Mouse (Mus musculus): ENCODE results near the gene 4930402H24Rik. TPM values are rescaled to one million over a fixed set of nuclear protein-coding genes. Genes with fewer than 3 reads are reported as not detected.

Gene 4930402H24Rik
- polyA plus RNA-seq (2016; fragmentation: Nextera tagmentation; extraction: Ambion mirVana): 44.6 and 55.4 TPM in 2 replicates

GRCm38 (mm10) chr2:130905751-130906583 lies at the start of gene 4930402H24Rik, which contains the start of gene Atrn:
Gene 4930402H24Rik, minus strand, starts transcription at chr2:130906406.
Gene Atrn, plus strand, starts transcription at chr2:130906495.
- Histone ChIP-seq H3K4me1 (peaks cover 21% of the 10 kb centered on the region), H3K9ac (peak within 1 kb of the TSS; percentile 94), H3K36me3 (no peaks in the 10 kb centered on the region; the same call in 1 of the 2 replicates), H3K4me2 (replicated peaks) (peak within 1 kb of the TSS; percentile 87), H3K27ac (peak within 1 kb of the TSS; percentile 73), H3K4me3 (peak within 1 kb of the TSS; percentile 100), H3K27me3 (no peaks in the 10 kb centered on the region), H3K9me3 (no peaks in the 10 kb centered on the region)
- peak; percentile 97 for ATAC-seq (ENCODE audit: insufficient number of reproducible peaks, insufficient read depth, low FRiP score, low TSS enrichment)
- WGBS: 5% methylated on average over 50 of the region's 50 CpGs

GRCm38 (mm10) chr2:130950548-130950947 lies 44.3 kb upstream of the 4930402H24Rik start:
- ATAC-seq (ENCODE audit: insufficient number of reproducible peaks, insufficient read depth, low FRiP score, low TSS enrichment): no peak
- 0% methylated on average over 1 of the region's 1 CpGs for WGBS
- no peak overlapping the region for H3K27ac ChIP-seq
- no peak overlapping the region for H3K9ac ChIP-seq
- H3K27me3 ChIP-seq: no peaks in the 10 kb centered on the region
- H3K9me3 ChIP-seq: no peaks in the 10 kb centered on the region
- no peaks in the 10 kb centered on the region for H3K36me3 ChIP-seq
- H3K4me3 ChIP-seq: no peak overlapping the region
- no peak overlapping the region for H3K4me2 ChIP-seq (replicated peaks)
- no peaks in the 10 kb centered on the region for H3K4me1 ChIP-seq

DNA sequence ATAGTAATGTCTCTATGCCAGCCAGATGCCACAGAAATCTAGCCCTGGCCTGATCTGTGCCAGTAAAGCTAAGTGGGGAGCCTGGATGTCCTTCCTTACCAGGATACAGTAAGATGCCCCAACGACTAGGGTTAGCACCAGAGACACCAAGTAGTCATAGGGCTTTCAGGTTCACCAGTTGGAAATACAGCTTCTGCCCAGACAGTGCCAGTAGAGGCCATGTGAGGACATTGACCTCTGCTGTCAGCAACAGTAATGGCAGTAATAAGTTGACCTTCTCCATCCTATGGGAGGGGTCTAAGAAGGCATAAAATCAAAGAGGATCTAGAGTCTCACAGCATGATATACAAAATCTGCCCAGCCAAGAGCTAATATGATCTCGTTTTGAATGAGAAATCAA lies 43.6 kb upstream of the 4930402H24Rik start:
- Histone ChIP-seq H3K27me3 (no peaks in the 10 kb centered on the region), H3K27ac (no peak overlapping the region), H3K4me1 (no peaks in the 10 kb centered on the region), H3K4me2 (replicated peaks) (no peak overlapping the region), H3K9ac (no peak overlapping the region), H3K4me3 (no peak overlapping the region), H3K9me3 (no peaks in the 10 kb centered on the region), H3K36me3 (no peaks in the 10 kb centered on the region)
- ATAC-seq (ENCODE audit: insufficient number of reproducible peaks, insufficient read depth, low FRiP score, low TSS enrichment): no peak
- 80% methylated on average over 2 of the region's 2 CpGs for WGBS

GRCm38 (mm10) chr2:130932865-130933264 lies 26.7 kb upstream of the 4930402H24Rik start:
- ATAC-seq (ENCODE audit: insufficient number of reproducible peaks, insufficient read depth, low FRiP score, low TSS enrichment): no peak
- Histone ChIP-seq H3K27me3 (no peaks in the 10 kb centered on the region), H3K4me2 (replicated peaks) (no peak overlapping the region), H3K4me1 (0 out of 2 replicates have a peak, but pooled peaks cover 3% of the 10 kb centered on the region), H3K4me3 (no peak overlapping the region), H3K9me3 (no peaks in the 10 kb centered on the region), H3K36me3 (no peaks in the 10 kb centered on the region), H3K27ac (no peak overlapping the region), H3K9ac (no peak overlapping the region)
- 90% methylated on average over 12 of the region's 12 CpGs for WGBS

GRCm38 (mm10) chr2:130929994-130930393 lies 23.8 kb upstream of the 4930402H24Rik start:
- Histone ChIP-seq H3K9me3 (no peaks in the 10 kb centered on the region), H3K9ac (no peak overlapping the region), H3K27ac (no peak overlapping the region), H3K36me3 (no peaks in the 10 kb centered on the region), H3K27me3 (no peaks in the 10 kb centered on the region), H3K4me1 (0 out of 2 replicates have a peak, but pooled peaks cover 3% of the 10 kb centered on the region), H3K4me3 (no peak overlapping the region), H3K4me2 (replicated peaks) (no peak overlapping the region)
- no peak for ATAC-seq (ENCODE audit: insufficient number of reproducible peaks, insufficient read depth, low FRiP score, low TSS enrichment)
- 88% methylated on average over 5 of the region's 5 CpGs for WGBS

DNA sequence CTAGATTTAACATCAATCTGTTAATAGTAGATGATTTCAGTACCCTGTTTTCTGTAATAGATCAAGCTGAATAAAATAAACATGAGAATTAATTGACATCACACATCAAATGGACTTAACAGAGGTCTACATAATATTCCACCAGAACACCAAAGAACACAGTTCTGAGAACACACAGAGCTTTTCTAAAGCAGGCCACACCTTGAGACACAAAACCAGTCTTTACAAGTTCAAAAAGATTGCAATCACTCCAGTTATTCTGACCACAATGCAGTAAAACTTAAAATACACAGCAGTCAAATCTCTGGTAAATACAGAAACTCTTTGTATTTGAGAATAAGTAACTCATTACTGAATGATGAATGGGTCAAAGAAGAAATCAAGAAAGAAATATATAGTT lies 22.3 kb upstream of the 4930402H24Rik start:
- Histone ChIP-seq H3K9ac (no peak overlapping the region), H3K27me3 (no peaks in the 10 kb centered on the region), H3K4me3 (no peak overlapping the region), H3K4me1 (0 out of 2 replicates have a peak, but pooled peaks cover 3% of the 10 kb centered on the region), H3K4me2 (replicated peaks) (no peak overlapping the region), H3K27ac (no peak overlapping the region), H3K36me3 (no peaks in the 10 kb centered on the region), H3K9me3 (no peaks in the 10 kb centered on the region)
- no peak for ATAC-seq (ENCODE audit: insufficient number of reproducible peaks, insufficient read depth, low FRiP score, low TSS enrichment)

DNA sequence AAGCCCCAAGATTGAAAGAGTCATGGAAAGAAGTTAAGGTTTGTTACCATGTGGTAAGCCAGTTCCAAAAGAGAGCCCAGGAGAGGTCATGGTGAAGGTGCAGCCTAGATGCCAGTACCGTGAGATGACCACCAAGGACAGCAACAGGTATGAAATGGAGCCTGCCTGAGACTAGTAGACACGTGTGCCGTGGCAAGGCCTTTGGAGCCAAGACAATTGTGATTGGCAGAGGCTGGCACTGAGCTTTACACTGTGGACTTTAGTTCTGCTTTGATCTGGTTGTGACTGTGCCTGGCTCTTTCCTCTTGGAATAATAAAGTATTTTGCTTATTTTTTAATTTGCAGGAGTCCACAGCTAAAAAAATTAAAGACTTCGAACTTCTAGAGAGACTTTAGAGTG lies 21.8 kb upstream of the 4930402H24Rik start:
- ATAC-seq (ENCODE audit: insufficient number of reproducible peaks, insufficient read depth, low FRiP score, low TSS enrichment): no peak
- H3K4me2 ChIP-seq (replicated peaks): no peak overlapping the region
- H3K36me3 ChIP-seq: no peaks in the 10 kb centered on the region
- no peaks in the 10 kb centered on the region for H3K9me3 ChIP-seq
- H3K9ac ChIP-seq: no peak overlapping the region
- WGBS: 90% methylated on average over 4 of the region's 4 CpGs
- no peaks in the 10 kb centered on the region for H3K27me3 ChIP-seq
- H3K4me1 ChIP-seq: 0 out of 2 replicates have a peak, but pooled peaks cover 3% of the 10 kb centered on the region
- no peak overlapping the region for H3K27ac ChIP-seq
- no peak overlapping the region for H3K4me3 ChIP-seq

DNA sequence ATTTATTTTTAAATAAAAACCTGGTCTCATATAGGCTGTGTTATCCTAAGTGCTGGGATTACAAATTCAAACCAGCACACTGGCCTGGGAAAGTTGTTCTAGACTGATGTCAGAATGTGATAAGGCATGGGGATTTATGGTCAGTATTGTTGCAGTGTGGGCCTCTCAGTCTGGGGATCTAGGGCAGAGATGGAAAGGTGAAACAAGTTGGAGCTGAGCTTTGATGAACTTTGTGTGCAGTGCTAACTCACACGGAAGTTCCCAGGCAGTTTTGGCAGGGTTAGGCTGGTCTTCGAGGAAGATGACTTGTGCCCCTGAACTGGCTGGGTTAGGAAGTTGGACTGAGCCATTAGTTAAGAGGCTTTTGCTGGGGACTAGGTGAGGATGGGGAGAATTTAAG lies 18.7 kb upstream of the 4930402H24Rik start:
- H3K9me3 ChIP-seq: no peaks in the 10 kb centered on the region
- H3K27ac ChIP-seq: no peak overlapping the region
- no peak overlapping the region for H3K9ac ChIP-seq
- H3K27me3 ChIP-seq: no peaks in the 10 kb centered on the region
- ATAC-seq (ENCODE audit: insufficient number of reproducible peaks, insufficient read depth, low FRiP score, low TSS enrichment): no peak
- WGBS: 76% methylated on average over 2 of the region's 2 CpGs
- no peaks in the 10 kb centered on the region for H3K36me3 ChIP-seq
- no peak overlapping the region for H3K4me3 ChIP-seq
- no peaks in the 10 kb centered on the region for H3K4me1 ChIP-seq
- no peak overlapping the region for H3K4me2 ChIP-seq (replicated peaks)

DNA sequence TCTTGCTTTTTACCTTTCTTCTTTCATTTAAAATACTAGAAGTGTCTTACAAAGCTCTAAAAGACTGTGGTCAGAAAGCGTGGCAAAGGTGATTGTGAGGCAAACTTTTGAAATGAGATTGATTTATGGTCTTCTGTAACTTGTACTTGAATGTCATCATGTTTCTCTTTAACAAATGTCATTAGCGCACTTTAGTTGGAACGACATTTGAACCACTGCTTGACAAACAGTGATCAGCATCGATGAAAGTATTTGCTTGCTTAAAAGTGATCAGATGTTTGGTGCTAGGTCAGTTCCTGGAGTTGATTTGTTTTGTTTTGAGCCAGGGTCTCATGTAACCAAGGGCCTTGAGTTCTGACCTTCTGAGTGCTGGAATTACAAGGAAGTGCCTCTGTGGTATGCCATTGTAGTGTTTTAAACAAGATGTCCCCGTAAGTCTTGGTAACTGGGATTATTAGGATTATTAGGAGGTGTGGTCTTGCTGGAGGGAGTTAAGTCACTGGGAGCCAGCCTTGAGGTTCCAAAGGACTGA lies 12.9 kb upstream of the 4930402H24Rik start:
- Histone ChIP-seq H3K9ac (no peak overlapping the region), H3K36me3 (no peaks in the 10 kb centered on the region), H3K9me3 (no peaks in the 10 kb centered on the region), H3K4me3 (no peak overlapping the region), H3K4me2 (replicated peaks) (no peak overlapping the region), H3K4me1 (peaks cover 10% of the 10 kb centered on the region; the same call in 1 of the 2 replicates), H3K27ac (no peak overlapping the region), H3K27me3 (no peaks in the 10 kb centered on the region)
- 54% methylated on average over 5 of the region's 5 CpGs for WGBS
- ATAC-seq (ENCODE audit: insufficient number of reproducible peaks, insufficient read depth, low FRiP score, low TSS enrichment): no peak

DNA sequence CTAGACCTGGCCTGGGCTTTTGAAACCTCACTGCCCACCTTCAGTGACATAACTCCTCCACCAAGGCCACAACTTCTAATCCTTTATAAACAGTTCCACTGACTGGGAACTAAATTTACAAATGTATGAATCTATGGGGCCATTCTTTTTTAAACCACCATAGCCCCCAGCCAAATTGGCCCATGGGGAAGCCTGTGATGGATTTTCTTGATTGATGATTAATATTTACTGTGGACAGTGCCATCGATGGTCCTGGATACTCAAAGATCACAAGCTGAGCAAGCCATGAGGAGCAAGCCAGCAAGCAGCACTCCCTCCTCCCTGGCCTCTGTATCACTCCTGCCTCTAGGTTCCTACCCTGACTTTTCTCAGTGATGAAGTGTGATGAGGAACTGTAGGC lies 11.5 kb upstream of the 4930402H24Rik start:
- ATAC-seq (ENCODE audit: insufficient number of reproducible peaks, insufficient read depth, low FRiP score, low TSS enrichment): no peak
- H3K36me3 ChIP-seq: no peaks in the 10 kb centered on the region
- 100% methylated on average over 1 of the region's 1 CpGs for WGBS
- H3K4me3 ChIP-seq: no peak overlapping the region
- peaks cover 10% of the 10 kb centered on the region; the same call in 1 of the 2 replicates for H3K4me1 ChIP-seq
- no peak overlapping the region for H3K27ac ChIP-seq
- no peak overlapping the region for H3K9ac ChIP-seq
- no peaks in the 10 kb centered on the region for H3K9me3 ChIP-seq
- no peak overlapping the region for H3K4me2 ChIP-seq (replicated peaks)
- H3K27me3 ChIP-seq: no peaks in the 10 kb centered on the region

- no peak overlapping the region for H3K4me3 ChIP-seq
- no peak for ATAC-seq (ENCODE audit: insufficient number of reproducible peaks, insufficient read depth, low FRiP score, low TSS enrichment)
- 0 out of 2 replicates have a peak overlapping the region, but pooled peaks have one; percentile 2 for H3K4me2 ChIP-seq (replicated peaks)
- peaks cover 10% of the 10 kb centered on the region; the same call in 1 of the 2 replicates for H3K4me1 ChIP-seq
- no peaks in the 10 kb centered on the region for H3K9me3 ChIP-seq
- peak overlapping the region; percentile 76 for H3K27ac ChIP-seq
- H3K27me3 ChIP-seq: no peaks in the 10 kb centered on the region
- no peak overlapping the region; the same call in 1 of the 2 replicates for H3K9ac ChIP-seq
- H3K36me3 ChIP-seq: no peaks in the 10 kb centered on the region
- WGBS: 14% methylated on average over 3 of the region's 3 CpGs
Observed at GRCm38 (mm10) chr2:130916521-130917147, 10.4 kb upstream of the 4930402H24Rik start.
